Mouse (Mus musculus): ENCODE measurements around the gene Slc6a11. TPM values are rescaled to one million over a fixed set of nuclear protein-coding genes. Genes with fewer than 3 reads are reported as not detected.

The Slc6a11 gene
- polyA plus RNA-seq, 1 experiment from 2014 or later: 0.08 TPM

- ATAC-seq (ENCODE audit: insufficient number of reproducible peaks, low FRiP score, low TSS enrichment, low read depth): no peak
- H3K36me3 ChIP-seq (ENCODE audit: control insufficient read depth, insufficient read depth, low read length): no peaks in the 10 kb centered on the region
- no peak overlapping the region for H3K27ac ChIP-seq (replicated peaks; ENCODE audit: low read depth, low read length)
- no peaks in the 10 kb centered on the region for H3K27me3 ChIP-seq (ENCODE audit: control insufficient read depth, insufficient read depth, low read length)
- no peak for DNase-seq (ENCODE audit: low spot score)
- 80% methylated on average over 3 of the region's 3 CpGs for WGBS
- no peaks in the 10 kb centered on the region for H3K4me1 ChIP-seq (ENCODE audit: control insufficient read depth, insufficient read depth, low read length)
- no peak overlapping the region for H3K4me2 ChIP-seq (ENCODE audit: low read depth, severe bottlenecking)
- H3K9me3 ChIP-seq (ENCODE audit: control insufficient read depth, low read length): no peaks in the 10 kb centered on the region
- no peak overlapping the region for H3K4me3 ChIP-seq (ENCODE audit: low read depth, low read length)
- no peak overlapping the region for H3K9ac ChIP-seq (ENCODE audit: low read length)
Measured at GRCm38 (mm10) chr6:114258661-114259193, 127.7 kb downstream of the Slc6a11 start.

GRCm38 (mm10) chr6:114261609-114262008 is 130.6 kb downstream of the Slc6a11 start:
- 70% methylated on average over 6 of the region's 6 CpGs for WGBS
- no peaks in the 10 kb centered on the region for H3K36me3 ChIP-seq (ENCODE audit: control insufficient read depth, insufficient read depth, low read length)
- H3K27me3 ChIP-seq (ENCODE audit: control insufficient read depth, insufficient read depth, low read length): no peaks in the 10 kb centered on the region
- ATAC-seq (ENCODE audit: insufficient number of reproducible peaks, low FRiP score, low TSS enrichment, low read depth) (no peak), DNase-seq (ENCODE audit: low spot score) (no peak)
- no peaks in the 10 kb centered on the region for H3K9me3 ChIP-seq (ENCODE audit: control insufficient read depth, low read length)
- no peak overlapping the region for H3K9ac ChIP-seq (ENCODE audit: low read length)
- H3K4me1 ChIP-seq (ENCODE audit: control insufficient read depth, insufficient read depth, low read length): no peaks in the 10 kb centered on the region
- H3K27ac ChIP-seq (replicated peaks; ENCODE audit: low read depth, low read length): no peak overlapping the region
- H3K4me3 ChIP-seq (ENCODE audit: low read depth, low read length): no peak overlapping the region
- no peak overlapping the region for H3K4me2 ChIP-seq (ENCODE audit: low read depth, severe bottlenecking)

GRCm38 (mm10) chr6:114264010-114264409 is 133.0 kb downstream of the Slc6a11 start:
- no peak overlapping the region for H3K27ac ChIP-seq (replicated peaks; ENCODE audit: low read depth, low read length)
- no peaks in the 10 kb centered on the region for H3K36me3 ChIP-seq (ENCODE audit: control insufficient read depth, insufficient read depth, low read length)
- WGBS: 51% methylated on average over 3 of the region's 3 CpGs
- no peaks in the 10 kb centered on the region for H3K9me3 ChIP-seq (ENCODE audit: control insufficient read depth, low read length)
- ATAC-seq (ENCODE audit: insufficient number of reproducible peaks, low FRiP score, low TSS enrichment, low read depth) (no peak), DNase-seq (ENCODE audit: low spot score) (no peak)
- no peak overlapping the region for H3K4me2 ChIP-seq (ENCODE audit: low read depth, severe bottlenecking)
- H3K4me1 ChIP-seq (ENCODE audit: control insufficient read depth, insufficient read depth, low read length): no peaks in the 10 kb centered on the region
- H3K27me3 ChIP-seq (ENCODE audit: control insufficient read depth, insufficient read depth, low read length): no peaks in the 10 kb centered on the region
- no peak overlapping the region for H3K4me3 ChIP-seq (ENCODE audit: low read depth, low read length)
- no peak overlapping the region for H3K9ac ChIP-seq (ENCODE audit: low read length)

GRCm38 (mm10) chr6:114264426-114264825 is 133.4 kb downstream of the Slc6a11 start:
- DNase-seq (ENCODE audit: low spot score): no peak
- WGBS: 63% methylated on average over 5 of the region's 5 CpGs
- Histone ChIP-seq H3K4me2 (ENCODE audit: low read depth, severe bottlenecking) (no peak overlapping the region), H3K9ac (ENCODE audit: low read length) (no peak overlapping the region), H3K9me3 (ENCODE audit: control insufficient read depth, low read length) (no peaks in the 10 kb centered on the region), H3K4me1 (ENCODE audit: control insufficient read depth, insufficient read depth, low read length) (no peaks in the 10 kb centered on the region), H3K27ac (replicated peaks; ENCODE audit: low read depth, low read length) (no peak overlapping the region), H3K27me3 (ENCODE audit: control insufficient read depth, insufficient read depth, low read length) (no peaks in the 10 kb centered on the region), H3K4me3 (ENCODE audit: low read depth, low read length) (no peak overlapping the region), H3K36me3 (ENCODE audit: control insufficient read depth, insufficient read depth, low read length) (no peaks in the 10 kb centered on the region)
- no peak for ATAC-seq (ENCODE audit: insufficient number of reproducible peaks, low FRiP score, low TSS enrichment, low read depth)

- Histone ChIP-seq H3K9ac (ENCODE audit: low read length) (no peak overlapping the region), H3K4me3 (ENCODE audit: low read depth, low read length) (no peak overlapping the region), H3K36me3 (ENCODE audit: control insufficient read depth, insufficient read depth, low read length) (no peaks in the 10 kb centered on the region), H3K4me1 (ENCODE audit: control insufficient read depth, insufficient read depth, low read length) (no peaks in the 10 kb centered on the region), H3K9me3 (ENCODE audit: control insufficient read depth, low read length) (no peaks in the 10 kb centered on the region), H3K27me3 (ENCODE audit: control insufficient read depth, insufficient read depth, low read length) (no peaks in the 10 kb centered on the region), H3K4me2 (ENCODE audit: low read depth, severe bottlenecking) (no peak overlapping the region), H3K27ac (replicated peaks; ENCODE audit: low read depth, low read length) (no peak overlapping the region)
- ATAC-seq (ENCODE audit: insufficient number of reproducible peaks, low FRiP score, low TSS enrichment, low read depth): no peak
- no peak for DNase-seq (ENCODE audit: low spot score)
Measured at GRCm38 (mm10) chr6:114266273-114266672, 135.2 kb downstream of the Slc6a11 start.

GRCm38 (mm10) chr6:114267979-114268378 is 136.9 kb downstream of the Slc6a11 start:
- WGBS: 40% methylated on average over 4 of the region's 4 CpGs
- Histone ChIP-seq H3K4me2 (ENCODE audit: low read depth, severe bottlenecking) (no peak overlapping the region), H3K4me1 (ENCODE audit: control insufficient read depth, insufficient read depth, low read length) (no peaks in the 10 kb centered on the region), H3K9ac (ENCODE audit: low read length) (no peak overlapping the region), H3K9me3 (ENCODE audit: control insufficient read depth, low read length) (no peaks in the 10 kb centered on the region), H3K27me3 (ENCODE audit: control insufficient read depth, insufficient read depth, low read length) (no peaks in the 10 kb centered on the region), H3K27ac (replicated peaks; ENCODE audit: low read depth, low read length) (no peak overlapping the region), H3K36me3 (ENCODE audit: control insufficient read depth, insufficient read depth, low read length) (no peaks in the 10 kb centered on the region), H3K4me3 (ENCODE audit: low read depth, low read length) (no peak overlapping the region)
- ATAC-seq (ENCODE audit: insufficient number of reproducible peaks, low FRiP score, low TSS enrichment, low read depth) (no peak), DNase-seq (ENCODE audit: low spot score) (no peak)

GRCm38 (mm10) chr6:114269589-114269988 is 138.5 kb downstream of the Slc6a11 start:
- WGBS: 82% methylated on average over 2 of the region's 2 CpGs
- no peak overlapping the region for H3K4me2 ChIP-seq (ENCODE audit: low read depth, severe bottlenecking)
- H3K36me3 ChIP-seq (ENCODE audit: control insufficient read depth, insufficient read depth, low read length): no peaks in the 10 kb centered on the region
- no peak for DNase-seq (ENCODE audit: low spot score)
- no peak overlapping the region for H3K4me3 ChIP-seq (ENCODE audit: low read depth, low read length)
- ATAC-seq (ENCODE audit: insufficient number of reproducible peaks, low FRiP score, low TSS enrichment, low read depth): no peak
- H3K9ac ChIP-seq (ENCODE audit: low read length): no peak overlapping the region
- no peaks in the 10 kb centered on the region for H3K4me1 ChIP-seq (ENCODE audit: control insufficient read depth, insufficient read depth, low read length)
- no peaks in the 10 kb centered on the region for H3K27me3 ChIP-seq (ENCODE audit: control insufficient read depth, insufficient read depth, low read length)
- H3K9me3 ChIP-seq (ENCODE audit: control insufficient read depth, low read length): no peaks in the 10 kb centered on the region
- H3K27ac ChIP-seq (replicated peaks; ENCODE audit: low read depth, low read length): no peak overlapping the region

- no peaks in the 10 kb centered on the region for H3K27me3 ChIP-seq (ENCODE audit: control insufficient read depth, insufficient read depth, low read length)
- no peaks in the 10 kb centered on the region for H3K4me1 ChIP-seq (ENCODE audit: control insufficient read depth, insufficient read depth, low read length)
- no peaks in the 10 kb centered on the region for H3K36me3 ChIP-seq (ENCODE audit: control insufficient read depth, insufficient read depth, low read length)
- no peak overlapping the region for H3K4me3 ChIP-seq (ENCODE audit: low read depth, low read length)
- WGBS: 50% methylated on average over 5 of the region's 5 CpGs
- H3K27ac ChIP-seq (replicated peaks; ENCODE audit: low read depth, low read length): no peak overlapping the region
- no peak for DNase-seq (ENCODE audit: low spot score)
- H3K4me2 ChIP-seq (ENCODE audit: low read depth, severe bottlenecking): no peak overlapping the region
- no peaks in the 10 kb centered on the region for H3K9me3 ChIP-seq (ENCODE audit: control insufficient read depth, low read length)
- no peak for ATAC-seq (ENCODE audit: insufficient number of reproducible peaks, low FRiP score, low TSS enrichment, low read depth)
- no peak overlapping the region for H3K9ac ChIP-seq (ENCODE audit: low read length)
Measured at GRCm38 (mm10) chr6:114270799-114271198, 139.8 kb downstream of the Slc6a11 start.

GRCm38 (mm10) chr6:114272279-114272678 is 141.2 kb downstream of the Slc6a11 start:
- Histone ChIP-seq H3K9me3 (ENCODE audit: control insufficient read depth, low read length) (no peaks in the 10 kb centered on the region), H3K4me2 (ENCODE audit: low read depth, severe bottlenecking) (no peak overlapping the region), H3K9ac (ENCODE audit: low read length) (no peak overlapping the region), H3K4me3 (ENCODE audit: low read depth, low read length) (no peak overlapping the region), H3K27me3 (ENCODE audit: control insufficient read depth, insufficient read depth, low read length) (no peaks in the 10 kb centered on the region), H3K4me1 (ENCODE audit: control insufficient read depth, insufficient read depth, low read length) (no peaks in the 10 kb centered on the region), H3K27ac (replicated peaks; ENCODE audit: low read depth, low read length) (no peak overlapping the region), H3K36me3 (ENCODE audit: control insufficient read depth, insufficient read depth, low read length) (no peaks in the 10 kb centered on the region)
- ATAC-seq (ENCODE audit: insufficient number of reproducible peaks, low FRiP score, low TSS enrichment, low read depth): no peak
- WGBS: 86% methylated on average over 15 of the region's 15 CpGs
- DNase-seq (ENCODE audit: low spot score): no peak

Measured in limb, embryonic 11.5 days (tissue).